Mouse (Mus musculus) ES-E14 (cell line): Measurements from ENCODE around the gene Sdc4.

ENCODE experiments used
- CHD2 ChIP-seq: IDR thresholded peaks from 2 replicates; pipeline ENCODE4 v1.6.1; 2014; ENCODE audit warnings: mild to moderate bottlenecking, low read depth, low read length, inconsistent platforms
- ZNF384 ChIP-seq: IDR thresholded peaks from 2 replicates; pipeline ENCODE4 v1.6.1; 2012; ENCODE audit warnings: low read depth, low read length, inconsistent platforms

GRCm38 (mm10) chr2:164457942-164458341 lies 14.3 kb upstream of the Sdc4 start:
- TF ChIP-seq CHD2 (no peak), ZNF384 (no peak)
